Mouse (Mus musculus) macrophage (primary cell): ENCODE results near the gene Myo18a. TPM values are rescaled to one million over a fixed set of nuclear protein-coding genes. Genes with fewer than 3 reads are reported as not detected.

ENCODE experiments used
- H3K27ac ChIP-seq: fragments of 350-480 bp; formaldehyde crosslinking; 2 replicates; pipeline ENCODE4 v1.9.0; 2021
- H3K36me3 ChIP-seq: fragments of 350-480 bp; formaldehyde crosslinking; 2 replicates; pipeline ENCODE4 v1.9.0; 2021; ENCODE audit errors: inconsistent target
- H3K4me3 ChIP-seq: fragments of 350-480 bp; formaldehyde crosslinking; 2 replicates; pipeline ENCODE4 v1.9.0; 2021; ENCODE audit errors: inconsistent target
- H3K79me2 ChIP-seq: fragments of 350-480 bp; formaldehyde crosslinking; 2 replicates; pipeline ENCODE4 v1.9.0; 2021; ENCODE audit errors: inconsistent target
- WGBS: methylation state at CpG from one replicate; pipeline ENCODE4 v1.1.7; 2026; ENCODE audit warnings: inconsistent platforms; ENCODE audit not compliant: missing documents; 5-methylcytosine and 5-hydroxymethylcytosine counted together
- polyA plus RNA-seq: library from polyadenylated mRNA; stranded (reverse); fragments of 250-400 nt; gene quantifications from 3 replicates; pipeline ENCODE4 v1.2.4, GENCODE M21; 2018; ENCODE audit warnings: inconsistent platforms

Myo18a gene
- polyA plus RNA-seq, 1 experiment from 2014 or later, result 91.1 TPM

- WGBS, result 49% methylated on average over 10 of the region's 11 CpGs
- Histone ChIP-seq H3K36me3 (no peaks in the 10 kb centered on the region), H3K4me3 (no peak overlapping the region), H3K79me2 (no peaks in the 10 kb centered on the region), H3K27ac (no peak overlapping the region)
Observed at GRCm38 (mm10) chr11:77872236-77872635, 109.2 kb downstream of the Myo18a start.

GRCm38 (mm10) chr11:77872685-77873084, 109.6 kb downstream of the Myo18a start:
- no peak overlapping the region for H3K4me3 ChIP-seq
- H3K79me2 ChIP-seq, result no peaks in the 10 kb centered on the region
- no peak overlapping the region for H3K27ac ChIP-seq
- H3K36me3 ChIP-seq, result no peaks in the 10 kb centered on the region
- 26% methylated on average over 7 of the region's 7 CpGs for WGBS

GRCm38 (mm10) chr11:77873116-77873515, 110.1 kb downstream of the Myo18a start:
- 10% methylated on average over 3 of the region's 3 CpGs for WGBS
- Histone ChIP-seq H3K27ac (no peak overlapping the region), H3K36me3 (no peaks in the 10 kb centered on the region), H3K79me2 (no peaks in the 10 kb centered on the region), H3K4me3 (no peak overlapping the region)

- Histone ChIP-seq H3K36me3 (no peaks in the 10 kb centered on the region), H3K79me2 (no peaks in the 10 kb centered on the region), H3K4me3 (no peak overlapping the region), H3K27ac (no peak overlapping the region)
- WGBS, result 89% methylated on average over 6 of the region's 6 CpGs
Observed at GRCm38 (mm10) chr11:77874685-77875231, 111.7 kb downstream of the Myo18a start.

GRCm38 (mm10) chr11:77875269-77875668, 112.2 kb downstream of the Myo18a start:
- Histone ChIP-seq H3K4me3 (no peak overlapping the region), H3K79me2 (no peaks in the 10 kb centered on the region), H3K36me3 (no peaks in the 10 kb centered on the region), H3K27ac (no peak overlapping the region)
- WGBS, result 94% methylated on average over 4 of the region's 5 CpGs

- no peak overlapping the region for H3K27ac ChIP-seq
- 46% methylated on average over 26 of the region's 26 CpGs for WGBS
- H3K79me2 ChIP-seq, result no peaks in the 10 kb centered on the region
- no peak overlapping the region for H3K4me3 ChIP-seq
- no peaks in the 10 kb centered on the region for H3K36me3 ChIP-seq
Observed at GRCm38 (mm10) chr11:77875847-77876759, 113.1 kb downstream of the Myo18a start.

- Histone ChIP-seq H3K79me2 (no peaks in the 10 kb centered on the region), H3K27ac (no peak overlapping the region), H3K36me3 (no peaks in the 10 kb centered on the region), H3K4me3 (no peak overlapping the region)
- WGBS, result 75% methylated on average over 11 of the region's 11 CpGs
Observed at GRCm38 (mm10) chr11:77876760-77877148, 113.7 kb downstream of the Myo18a start.

GRCm38 (mm10) chr11:77884524-77885245, 121.6 kb downstream of the Myo18a start:
- Histone ChIP-seq H3K36me3 (no peaks in the 10 kb centered on the region), H3K4me3 (no peak overlapping the region), H3K79me2 (no peaks in the 10 kb centered on the region), H3K27ac (no peak overlapping the region)
- 89% methylated on average over 9 of the region's 10 CpGs for WGBS

- 77% methylated on average over 8 of the region's 8 CpGs for WGBS
- Histone ChIP-seq H3K79me2 (no peaks in the 10 kb centered on the region), H3K36me3 (no peaks in the 10 kb centered on the region), H3K4me3 (no peak overlapping the region), H3K27ac (no peak overlapping the region)
Observed at GRCm38 (mm10) chr11:77885246-77885575, 122.2 kb downstream of the Myo18a start.

GRCm38 (mm10) chr11:77887373-77887960, 124.4 kb downstream of the Myo18a start:
- WGBS, result 9% methylated on average over 17 of the region's 17 CpGs
- Histone ChIP-seq H3K36me3 (no peaks in the 10 kb centered on the region), H3K27ac (no peak overlapping the region), H3K4me3 (no peak overlapping the region), H3K79me2 (no peaks in the 10 kb centered on the region)

GRCm38 (mm10) chr11:77888846-77889245, 125.8 kb downstream of the Myo18a start:
- Histone ChIP-seq H3K4me3 (no peak overlapping the region), H3K79me2 (no peaks in the 10 kb centered on the region), H3K36me3 (no peaks in the 10 kb centered on the region), H3K27ac (no peak overlapping the region)
- WGBS, result 82% methylated on average over 5 of the region's 5 CpGs

- Histone ChIP-seq H3K36me3 (no peaks in the 10 kb centered on the region), H3K27ac (no peak overlapping the region)
- 25% methylated on average over 1 of the region's 2 CpGs for WGBS
Observed at GRCm38 (mm10) chr11:77889484-77889883, 126.4 kb downstream of the Myo18a start.

GRCm38 (mm10) chr11:77890648-77891258, 127.7 kb downstream of the Myo18a start:
- Histone ChIP-seq H3K27ac (no peak overlapping the region), H3K79me2 (no peaks in the 10 kb centered on the region), H3K36me3 (no peaks in the 10 kb centered on the region), H3K4me3 (no peak overlapping the region)
- 38% methylated on average over 2 of the region's 2 CpGs for WGBS

More at GRCm38 (mm10) chr11:77889484-77889883, 126.4 kb downstream of the Myo18a start:
- no peaks in the 10 kb centered on the region for H3K79me2 ChIP-seq
- no peak overlapping the region for H3K4me3 ChIP-seq

GRCm38 (mm10) chr11:77892883-77893282, 129.8 kb downstream of the Myo18a start:
- no peaks in the 10 kb centered on the region for H3K36me3 ChIP-seq
- H3K79me2 ChIP-seq, result no peaks in the 10 kb centered on the region
- H3K27ac ChIP-seq, result no peak overlapping the region
- no peak overlapping the region for H3K4me3 ChIP-seq
- 80% methylated on average over 5 of the region's 5 CpGs for WGBS
